Mouse (Mus musculus) liver, embryonic 12.5 days (tissue): ENCODE results near the gene Oaz1. TPM values are rescaled to one million over a fixed set of nuclear protein-coding genes. Genes with fewer than 3 reads are reported as not detected.
"Not testable (repeated sequence)": the region's sequence is repeated elsewhere in the genome, so short reads cannot be mapped to it uniquely, and the experiment has no call there.

ENCODE experiments used
- ATAC-seq: fragments of 200-750 bp; cut with Nextera tagmentation; 2 replicates; pipeline ENCODE4 v1.8.0; 2017; ENCODE audit warnings: moderate number of reproducible peaks, mild to moderate bottlenecking, moderate library complexity
- H3K27ac ChIP-seq: fragments of 300-500 bp; sonication (generic); 2 replicates; pipeline ENCODE4 v1.5.1; 2016; ENCODE audit warnings: mild to moderate bottlenecking
- H3K27me3 ChIP-seq: fragments of 300-500 bp; sonication (generic); replicated peaks from 2 replicates; pipeline ENCODE4 v1.6.1; 2016; ENCODE audit warnings: mild to moderate bottlenecking, moderate library complexity
- H3K36me3 ChIP-seq: fragments of 300-500 bp; sonication (generic); 2 replicates; pipeline ENCODE4 v1.6.1; 2016; ENCODE audit warnings: mild to moderate bottlenecking, moderate library complexity
- H3K4me1 ChIP-seq: fragments of 300-500 bp; sonication (generic); 2 replicates; pipeline ENCODE4 v1.6.1; 2016
- H3K4me2 ChIP-seq: fragments of 300-500 bp; sonication (generic); 2 replicates; pipeline ENCODE4 v1.6.1; 2016; ENCODE audit warnings: mild to moderate bottlenecking, moderate library complexity
- H3K4me3 ChIP-seq: fragments of 300-500 bp; sonication (generic); 2 replicates; pipeline ENCODE4 v1.5.1; 2016; ENCODE audit warnings: mild to moderate bottlenecking, moderate library complexity
- H3K9ac ChIP-seq: fragments of 300-500 bp; sonication (generic); 2 replicates; pipeline ENCODE4 v1.6.1; 2016; ENCODE audit warnings: mild to moderate bottlenecking, moderate library complexity
- H3K9me3 ChIP-seq: fragments of 300-500 bp; sonication (generic); replicated peaks from 2 replicates; pipeline ENCODE4 v1.6.1; 2016; ENCODE audit warnings: mild to moderate bottlenecking, moderate library complexity
- WGBS: fragments of 180-500 bp; shearing (Covaris S2); methylation state at CpG from one replicate; pipeline ENCODE4 v1.1.7; 2016; ENCODE audit not compliant: insufficient replicate concordance; 5-methylcytosine and 5-hydroxymethylcytosine counted together
- polyA plus RNA-seq: library from polyadenylated mRNA; unstranded; fragments of >200 nt; fragmentation: Nextera tagmentation; extraction: Ambion mirVana; gene quantifications from 2 replicates; pipeline ENCODE4 v1.2.1, GENCODE M21; 2016

Gene Oaz1
- polyA plus RNA-seq, 1 experiment from 2014 or later: 1,635 TPM

GRCm38 (mm10) chr10:80805925-80806324 lies 20.5 kb upstream of the Oaz1 start:
- H3K36me3 ChIP-seq: peaks cover 47% of the 10 kb centered on the region
- no peak overlapping the region for H3K9ac ChIP-seq
- H3K4me1 ChIP-seq: peaks cover 64% of the 10 kb centered on the region
- peaks cover 49% of the 10 kb centered on the region for H3K27me3 ChIP-seq
- H3K4me2 ChIP-seq: peak overlapping the region; percentile 88; the same call in 1 of the 2 replicates
- 17% methylated on average over 3 of the region's 3 CpGs for WGBS
- peak; percentile 63 for ATAC-seq
- no peaks in the 10 kb centered on the region for H3K9me3 ChIP-seq
- 0 out of 2 replicates have a peak overlapping the region, but pooled peaks have one; percentile 26 for H3K27ac ChIP-seq
- H3K4me3 ChIP-seq: no peak overlapping the region

DNA sequence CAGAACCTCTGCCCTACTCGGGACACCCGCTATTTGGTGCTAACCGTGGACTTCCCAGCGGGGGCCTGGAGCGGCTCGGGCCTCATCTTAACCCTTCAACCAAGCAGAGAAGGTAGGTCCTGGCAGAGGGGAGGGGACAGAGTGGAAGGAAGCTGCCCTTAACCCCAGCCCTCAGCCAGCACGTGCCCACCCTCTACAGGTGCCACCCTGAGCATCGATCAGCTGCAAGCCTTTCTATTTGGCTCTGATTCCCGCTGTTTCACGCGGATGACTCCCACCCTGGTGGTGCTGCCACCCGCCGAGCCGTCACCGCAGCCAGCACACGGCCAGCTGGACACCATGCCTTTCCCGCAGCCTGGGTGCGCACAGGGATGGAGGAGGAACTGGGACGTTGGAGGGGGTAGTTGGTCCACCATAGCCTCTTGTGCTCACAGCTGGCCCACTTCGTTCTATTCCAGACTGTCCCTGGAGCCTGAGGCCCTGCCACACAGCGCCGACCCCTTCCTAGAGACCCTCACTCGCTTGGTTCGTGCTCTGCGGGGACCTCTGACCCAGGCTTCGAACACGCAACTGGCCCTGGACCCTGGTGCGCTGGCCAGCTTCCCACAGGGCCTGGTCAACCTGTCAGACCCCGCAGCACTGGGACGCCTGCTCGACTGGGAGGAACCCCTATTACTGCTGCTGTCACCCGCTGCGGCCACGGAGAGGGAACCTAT lies 20.0 kb upstream of the Oaz1 start:
- ATAC-seq: no peak
- Histone ChIP-seq H3K4me1 (peaks cover 60% of the 10 kb centered on the region), H3K36me3 (peaks cover 42% of the 10 kb centered on the region), H3K4me3 (peak overlapping the region; percentile 56), H3K9ac (peak overlapping the region; percentile 65), H3K9me3 (no peaks in the 10 kb centered on the region), H3K27me3 (peaks cover 54% of the 10 kb centered on the region), H3K27ac (peak overlapping the region; percentile 53; the same call in 1 of the 2 replicates), H3K4me2 (peak overlapping the region; percentile 88)
- 55% methylated on average over 34 of the region's 34 CpGs for WGBS

- no peaks in the 10 kb centered on the region for H3K9me3 ChIP-seq
- WGBS: 3% methylated on average over 58 of the region's 58 CpGs
- H3K27ac ChIP-seq: peak overlapping the region; percentile 53; the same call in 1 of the 2 replicates
- peak overlapping the region; percentile 88 for H3K4me2 ChIP-seq
- H3K4me1 ChIP-seq: peaks cover 60% of the 10 kb centered on the region
- ATAC-seq: peak; percentile 11
- peak overlapping the region; percentile 65 for H3K9ac ChIP-seq
- peak overlapping the region; percentile 56 for H3K4me3 ChIP-seq
- peaks cover 35% of the 10 kb centered on the region for H3K36me3 ChIP-seq
- peaks cover 61% of the 10 kb centered on the region for H3K27me3 ChIP-seq
Observed at GRCm38 (mm10) chr10:80807057-80807627, 19.3 kb upstream of the Oaz1 start.

DNA sequence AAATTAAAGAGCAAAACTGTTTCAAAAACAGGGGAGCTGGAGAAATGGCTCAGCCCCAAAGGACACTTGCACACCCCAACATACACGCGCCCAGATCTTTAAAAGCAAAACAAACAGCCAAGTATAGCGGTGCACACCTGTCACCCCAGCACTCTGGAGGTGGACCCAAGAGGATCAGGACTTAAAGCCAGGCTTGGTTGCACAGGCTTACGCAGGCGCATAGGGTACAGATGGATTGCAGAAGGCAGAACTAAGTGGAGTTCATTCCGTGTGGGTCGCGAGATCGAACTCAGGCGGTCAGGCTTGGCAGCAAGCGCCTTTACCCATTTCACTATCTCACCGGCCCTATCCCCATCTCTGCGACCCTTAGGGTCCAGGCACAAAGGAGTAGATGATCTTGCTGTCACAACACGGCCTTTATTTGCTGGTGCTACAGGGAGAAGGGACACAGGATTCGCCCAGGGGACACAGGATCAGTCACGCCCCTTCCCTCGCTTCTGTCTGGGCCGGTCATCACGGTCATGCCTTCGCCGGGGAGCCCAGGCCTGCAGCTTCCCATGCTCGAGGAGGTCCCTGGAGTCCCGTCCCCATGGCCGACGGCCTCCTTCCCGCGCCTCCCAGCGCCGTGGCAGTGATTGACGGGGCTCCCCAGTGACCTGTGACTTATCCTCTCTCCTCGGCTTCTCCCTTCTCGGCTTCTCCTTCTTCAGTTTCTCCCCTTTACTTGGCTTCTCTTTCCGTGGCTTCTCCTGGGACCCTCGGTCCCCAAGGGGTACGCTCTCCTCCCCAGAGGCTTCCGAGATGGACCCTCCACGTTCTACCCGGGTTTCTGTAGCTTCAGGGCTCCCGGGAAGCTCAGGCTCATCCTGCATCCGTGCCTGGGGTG lies 18.1 kb upstream of the Oaz1 start:
- H3K27ac ChIP-seq: no peak overlapping the region
- H3K9me3 ChIP-seq: no peaks in the 10 kb centered on the region
- 19% methylated on average over 40 of the region's 40 CpGs for WGBS
- H3K4me2 ChIP-seq: peak overlapping the region; percentile 88
- H3K27me3 ChIP-seq: peaks cover 72% of the 10 kb centered on the region
- H3K4me3 ChIP-seq: peak overlapping the region; percentile 5; the same call in 1 of the 2 replicates
- no peak for ATAC-seq
- H3K4me1 ChIP-seq: peaks cover 60% of the 10 kb centered on the region
- H3K9ac ChIP-seq: no peak overlapping the region
- H3K36me3 ChIP-seq: peaks cover 23% of the 10 kb centered on the region

- no peak for ATAC-seq
- Histone ChIP-seq H3K27me3 (peaks cover 76% of the 10 kb centered on the region), H3K9ac (no peak overlapping the region), H3K27ac (no peak overlapping the region), H3K4me3 (peak overlapping the region; percentile 5; the same call in 1 of the 2 replicates), H3K4me2 (peak overlapping the region; percentile 88), H3K4me1 (peaks cover 59% of the 10 kb centered on the region), H3K36me3 (peaks cover 16% of the 10 kb centered on the region), H3K9me3 (no peaks in the 10 kb centered on the region)
- 12% methylated on average over 18 of the region's 18 CpGs for WGBS
Observed at GRCm38 (mm10) chr10:80808985-80809632, 17.3 kb upstream of the Oaz1 start.

DNA sequence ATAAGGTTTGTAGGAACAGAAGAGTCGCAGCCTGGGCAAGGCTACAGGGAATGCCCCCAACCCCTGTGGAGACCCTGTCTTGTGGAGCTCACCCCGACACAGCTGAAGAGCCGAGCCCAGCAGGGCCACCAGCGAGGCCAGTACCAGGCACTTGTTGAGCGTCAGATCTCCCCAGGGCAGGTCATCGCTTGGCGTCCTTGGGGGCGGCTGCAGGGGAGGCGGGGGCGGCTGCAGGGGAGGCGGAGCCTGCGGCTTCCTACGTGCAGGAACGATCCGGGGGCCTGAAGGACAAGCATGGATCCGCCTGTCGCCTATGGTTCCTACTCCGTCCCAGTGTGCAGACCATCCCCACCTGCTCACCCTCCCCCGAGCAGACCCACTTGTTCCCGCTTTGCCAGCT lies 16.4 kb upstream of the Oaz1 start:
- no peak overlapping the region for H3K9ac ChIP-seq
- H3K36me3 ChIP-seq: peaks cover 6% of the 10 kb centered on the region
- peaks cover 80% of the 10 kb centered on the region for H3K27me3 ChIP-seq
- no peaks in the 10 kb centered on the region for H3K9me3 ChIP-seq
- H3K27ac ChIP-seq: no peak overlapping the region
- H3K4me3 ChIP-seq: peak overlapping the region; percentile 17; the same call in 1 of the 2 replicates
- 5% methylated on average over 20 of the region's 20 CpGs for WGBS
- H3K4me2 ChIP-seq: peak overlapping the region; percentile 41
- peaks cover 50% of the 10 kb centered on the region for H3K4me1 ChIP-seq
- no peak for ATAC-seq

DNA sequence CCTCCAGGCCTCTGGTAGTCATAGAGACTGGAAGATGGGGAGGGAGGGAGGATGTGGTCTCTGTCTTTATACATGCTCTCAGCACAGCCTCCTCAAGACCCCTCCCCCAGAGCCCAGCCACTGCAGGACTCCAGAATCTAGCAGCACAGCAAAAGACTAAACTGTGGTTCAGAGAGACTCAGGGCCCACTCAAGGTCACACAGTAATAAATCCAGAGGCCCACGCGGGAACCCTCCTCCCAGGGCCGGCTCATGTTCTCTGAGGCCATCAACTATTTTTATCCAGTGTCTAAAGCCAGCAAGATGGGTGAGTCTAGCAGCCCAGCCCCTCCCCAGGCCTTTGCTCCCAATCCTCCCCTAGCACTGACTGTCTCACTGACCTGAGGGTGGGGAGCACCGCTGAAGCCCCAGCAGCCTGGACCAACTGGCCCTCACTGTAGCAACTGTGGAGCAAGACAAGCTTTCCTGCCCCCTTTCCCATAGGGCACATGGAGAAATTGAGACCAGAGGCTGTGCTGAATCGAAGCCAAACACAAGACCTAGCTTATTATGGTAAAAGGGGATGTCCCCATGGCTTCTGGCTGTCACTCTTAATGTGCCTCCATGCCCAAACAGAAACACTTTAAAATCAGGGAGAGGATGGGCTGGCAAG lies 13.9 kb upstream of the Oaz1 start:
- no peak for ATAC-seq
- no peak overlapping the region for H3K27ac ChIP-seq
- peaks cover 31% of the 10 kb centered on the region for H3K4me1 ChIP-seq
- H3K4me2 ChIP-seq: no peak overlapping the region
- WGBS: 39% methylated on average over 5 of the region's 5 CpGs
- H3K9ac ChIP-seq: no peak overlapping the region
- H3K36me3 ChIP-seq: no peaks in the 10 kb centered on the region
- H3K9me3 ChIP-seq: no peaks in the 10 kb centered on the region
- H3K27me3 ChIP-seq: peaks cover 65% of the 10 kb centered on the region
- H3K4me3 ChIP-seq: no peak overlapping the region

DNA sequence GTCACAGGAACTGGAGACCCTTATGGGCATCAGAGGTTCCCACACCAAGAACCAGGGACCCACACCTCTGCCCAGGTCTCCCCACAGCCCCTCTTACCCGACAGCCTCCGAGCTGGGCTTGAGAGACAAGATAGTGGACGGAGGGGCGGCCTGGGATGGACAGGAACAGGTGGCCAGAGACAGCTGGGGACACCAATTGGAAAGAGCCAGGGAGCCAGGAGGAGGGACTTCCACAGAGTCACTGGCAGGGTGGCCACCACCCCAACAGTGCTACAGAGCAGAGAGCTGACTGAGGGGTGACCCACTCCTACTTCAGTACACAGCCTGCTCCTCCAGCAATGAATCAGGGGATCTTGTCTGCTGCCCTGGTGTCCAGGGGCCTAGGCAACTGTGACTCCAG lies 13.1 kb upstream of the Oaz1 start, which contains the start of gene Jsrp1:
TSS of gene Jsrp1 (minus strand) at position 133 of the 400 bp plus-strand sequence.
- Histone ChIP-seq H3K27ac (no peak within 1 kb of the TSS), H3K4me1 (peaks cover 30% of the 10 kb centered on the region), H3K36me3 (no peaks in the 10 kb centered on the region), H3K4me2 (no peak within 1 kb of the TSS), H3K4me3 (no peak within 1 kb of the TSS), H3K9ac (no peak within 1 kb of the TSS), H3K27me3 (peaks cover 57% of the 10 kb centered on the region), H3K9me3 (no peaks in the 10 kb centered on the region)
- no peak for ATAC-seq
- 62% methylated on average over 4 of the region's 4 CpGs for WGBS

DNA sequence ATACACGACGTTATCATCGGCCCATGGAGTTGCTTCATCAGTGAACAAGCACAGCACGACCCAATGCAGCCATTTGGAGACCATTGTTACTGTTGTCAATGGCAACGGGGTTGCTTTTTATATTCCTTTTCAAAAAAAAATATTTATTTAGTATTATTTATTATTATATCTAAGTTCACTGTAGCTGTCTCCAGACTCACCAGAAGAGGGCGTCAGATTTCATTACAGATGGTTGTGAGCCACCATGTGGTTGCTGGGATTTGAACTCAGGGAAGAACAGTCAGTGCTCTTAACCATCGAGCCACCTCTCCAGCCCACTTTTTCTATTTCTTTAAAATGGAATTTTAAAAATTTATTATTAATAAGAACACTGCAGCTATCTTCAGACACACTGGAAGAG lies 11.7 kb upstream of the Oaz1 start:
- Histone ChIP-seq H3K27me3 (peaks cover 42% of the 10 kb centered on the region), H3K4me2 (no peak overlapping the region), H3K4me3 (no peak overlapping the region), H3K9me3 (no peaks in the 10 kb centered on the region), H3K36me3 (no peaks in the 10 kb centered on the region), H3K27ac (no peak overlapping the region), H3K4me1 (peaks cover 34% of the 10 kb centered on the region), H3K9ac (no peak overlapping the region)
- no peak for ATAC-seq
- WGBS: 55% methylated on average over 7 of the region's 7 CpGs

GRCm38 (mm10) chr10:80816303-80816702 lies 10.2 kb upstream of the Oaz1 start:
- Histone ChIP-seq H3K27me3 (peaks cover 27% of the 10 kb centered on the region), H3K4me1 (peaks cover 35% of the 10 kb centered on the region)
- not testable (repeated sequence) for H3K27ac ChIP-seq, H3K9ac ChIP-seq, ATAC-seq, H3K9me3 ChIP-seq, H3K36me3 ChIP-seq, H3K4me3 ChIP-seq, H3K4me2 ChIP-seq
- WGBS: 54% methylated on average over 3 of the region's 3 CpGs

GRCm38 (mm10) chr10:80817164-80817563 lies 9.3 kb upstream of the Oaz1 start:
- H3K9me3 ChIP-seq: no peaks in the 10 kb centered on the region
- H3K4me3 ChIP-seq: no peak overlapping the region
- no peak overlapping the region for H3K27ac ChIP-seq
- H3K4me1 ChIP-seq: peaks cover 43% of the 10 kb centered on the region
- H3K36me3 ChIP-seq: no peaks in the 10 kb centered on the region
- 65% methylated on average over 2 of the region's 2 CpGs for WGBS
- H3K4me2 ChIP-seq: no peak overlapping the region
- no peak for ATAC-seq
- peaks cover 19% of the 10 kb centered on the region for H3K27me3 ChIP-seq
- H3K9ac ChIP-seq: no peak overlapping the region
